8 mouse cellular contexts compared by ENCODE assay signal in genomic region chr11:53763496-53764140, GRCm38 (mm10). TPM values are rescaled to one million over a fixed set of nuclear protein-coding genes. Genes with fewer than 3 reads are reported as not detected.
A peak's percentile ranks its signal among the peaks of the same experiment; 100 is the strongest.
DNase-seq lines count a peak whose midpoint lies in the region; ATAC-seq lines count a peak whose summit lies in the region.

No protein-coding gene starts in this region.

- H3K4me1 ChIP-seq in megakaryocyte, embryonic 14.5 days, result peaks cover 68% of the 10 kb centered on the region

- peak; percentile 79 for ATAC-seq in activated CD4-positive, CD25-positive, alpha-beta regulatory T cell, adult 4 months
- ATAC-seq in inflammation-experienced regulatory T-cells, adult 6 months, result peak; percentile 84

- no peaks in the 10 kb centered on the region for H3K27me3 ChIP-seq in megakaryocyte, embryonic 14.5 days (replicated peaks)

- H3K4me3 ChIP-seq in megakaryocyte, embryonic 14.5 days (replicated peaks), result peak overlapping the region; percentile 99

- peak; percentile 64 for DNase-seq in embryo, embryonic 10 days (ENCODE audit: low spot score)
- peak; percentile 93 for DNase-seq in gastrocnemius, postnatal 10 days
- DNase-seq in left cerebral cortex, adult 9 months (ENCODE audit: low spot score in 2 of 2), result peak; percentile 45 to 77
- DNase-seq in right cerebral cortex, postnatal 10 days (ENCODE audit: low spot score in 2 of 2), result peak; percentile 83 to 84
- peak; percentile 89 for DNase-seq in urinary bladder, postnatal 14 days (ENCODE audit: low spot score)

- H3K9me3 ChIP-seq in megakaryocyte, embryonic 14.5 days, result no peaks in the 10 kb centered on the region

- H3K36me3 ChIP-seq in megakaryocyte, embryonic 14.5 days (replicated peaks; ENCODE audit: low read length), result no peaks in the 10 kb centered on the region

RNA-seq across cellular contexts. Expression of gene Irf1, which starts 6.2 kb away (rescaled TPM):
- 100 to 1,000 TPM; 236 to 307 TPM for polyA plus RNA-seq in activated CD4-positive, CD25-positive, alpha-beta regulatory T cell, adult 4 months (2017; shearing (Covaris generic))
- total RNA-seq in gastrocnemius, postnatal 10 days (2021), result 10 to 100 TPM in 1 of 2 experiments, 1 to 10 TPM in 1; 9.4 to 13.7 TPM
- 100 to 1,000 TPM; 273 to 355 (median 291) TPM for polyA plus RNA-seq in inflammation-experienced regulatory T-cells, adult 6 months (2017; shearing (Covaris generic))
- 5.1 TPM in 1 of 2 replicates, not detected in the other for polyA plus RNA-seq in megakaryocyte, embryonic 14.5 days (2012; ENCODE audit: insufficient read depth, low replicate concordance)

RNA-seq across cellular contexts. Expression of gene Gm17334, which starts 9.4 kb away (rescaled TPM):
- polyA plus RNA-seq in activated CD4-positive, CD25-positive, alpha-beta regulatory T cell, adult 4 months (2017; shearing (Covaris generic)), result 1 to 10 TPM; 4.9 to 6.2 TPM
- under 1 TPM; 0.26 to 0.70 TPM for total RNA-seq in gastrocnemius, postnatal 10 days (2021)
- polyA plus RNA-seq in inflammation-experienced regulatory T-cells, adult 6 months (2017; shearing (Covaris generic)), result 1 to 10 TPM; 5.6 to 9.0 (median 6.7) TPM
- not detected in 2 replicates for polyA plus RNA-seq in megakaryocyte, embryonic 14.5 days (2012; ENCODE audit: insufficient read depth, low replicate concordance)

RNA-seq across cellular contexts. Expression of gene Il5, which starts 43.0 kb away (rescaled TPM):
- under 1 TPM in 1 of 2 experiments, not detected in 1; 0.21 TPM for polyA plus RNA-seq in activated CD4-positive, CD25-positive, alpha-beta regulatory T cell, adult 4 months (2017; shearing (Covaris generic))
- not detected for total RNA-seq in gastrocnemius, postnatal 10 days (2021)
- polyA plus RNA-seq in inflammation-experienced regulatory T-cells, adult 6 months (2017; shearing (Covaris generic)), result not detected
- not detected in 2 replicates for polyA plus RNA-seq in megakaryocyte, embryonic 14.5 days (2012; ENCODE audit: insufficient read depth, low replicate concordance)

RNA-seq across cellular contexts. Expression of gene Rad50, which starts 56.5 kb away (rescaled TPM):
- 10 to 100 TPM; 43.2 to 44.8 TPM for polyA plus RNA-seq in activated CD4-positive, CD25-positive, alpha-beta regulatory T cell, adult 4 months (2017; shearing (Covaris generic))
- total RNA-seq in gastrocnemius, postnatal 10 days (2021), result 10 to 100 TPM in 1 of 2 experiments, 1 to 10 TPM in 1; 7.9 to 10.1 TPM
- 10 to 100 TPM; 47.3 to 53.7 (median 48.6) TPM for polyA plus RNA-seq in inflammation-experienced regulatory T-cells, adult 6 months (2017; shearing (Covaris generic))
- 2.9 and 3.2 TPM in 2 replicates for polyA plus RNA-seq in megakaryocyte, embryonic 14.5 days (2012; ENCODE audit: insufficient read depth, low replicate concordance)

Comparison
In these comparisons a context has a peak if more than half of its experiments do, and no peak if none do; other contexts are left out.
1. Peak in every context shown above with its lines: DNase-seq, ATAC-seq and H3K4me3 ChIP-seq.
2. RNA of gene Irf1, which starts 6.2 kb away (polyA plus RNA-seq): 236 to 307 TPM in activated CD4-positive, CD25-positive, alpha-beta regulatory T cell, adult 4 months and 273 to 355 TPM in inflammation-experienced regulatory T-cells, adult 6 months; 5.1 TPM in megakaryocyte, embryonic 14.5 days; every median in the first group is over 10 times any median in the second.